Mouse (Mus musculus) cerebellum, postnatal 25 days (tissue): ENCODE data around the gene Gm8108.
"Not testable (repeated sequence)": the region's sequence is repeated elsewhere in the genome, so short reads cannot be mapped to it uniquely, and the experiment has no call there.

Source experiments
- DNase-seq, 2 experiments: peaks; one replicate each; pipeline ENCODE4 v3.0.0; 2021; ENCODE audit warnings: mixed read lengths in 2 of 2

Gm8108 gene

DNA sequence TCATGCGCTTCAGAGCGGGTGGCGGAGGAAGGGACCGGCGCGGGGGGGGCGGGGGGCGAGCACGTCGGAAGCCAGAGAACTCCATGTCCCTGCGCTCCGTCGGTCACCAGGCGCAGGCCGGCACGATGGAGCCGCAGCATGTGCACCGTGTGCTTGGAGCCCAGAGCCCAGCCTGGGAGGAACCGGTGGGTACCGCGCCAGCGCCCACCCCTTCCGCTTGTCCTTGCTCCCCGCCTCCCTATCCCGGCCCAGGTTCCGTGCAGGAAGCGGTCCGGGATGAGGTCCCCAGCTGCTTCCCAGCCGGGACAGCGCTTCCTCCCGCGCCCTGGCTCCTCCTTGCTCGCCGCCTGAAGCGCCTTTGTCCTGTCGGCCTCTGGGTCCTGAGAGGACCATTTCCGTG, at the start of gene Gm8108:
Gm8108 (plus strand) TSS at position 101 of the 400 bp plus-strand sequence.
- peak in 1 of 2 experiments; percentile 1 for DNase-seq

DNA sequence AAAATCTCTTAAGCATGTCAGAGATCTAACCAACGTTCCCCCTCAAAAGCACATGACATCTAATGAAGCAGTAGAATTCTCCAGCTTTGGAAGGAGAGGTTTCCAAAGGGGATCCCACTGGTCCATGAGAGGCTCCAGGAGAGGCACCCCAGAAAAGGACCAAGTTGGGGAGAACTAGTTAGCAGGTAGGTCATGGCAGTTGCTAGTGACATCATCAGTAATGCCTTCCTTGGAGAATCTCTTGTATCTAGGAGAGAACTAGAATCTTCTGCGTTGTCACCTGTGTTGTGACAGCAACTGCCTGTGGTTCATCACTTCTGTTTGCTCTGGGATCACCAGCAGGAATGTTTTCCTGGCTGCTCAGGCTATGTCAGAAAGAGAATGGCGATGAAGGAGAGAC, 26.5 kb upstream of the Gm8108 start, which contains the start of gene Gm3115:
Gm3115 (plus strand) TSS at position 301 of the 400 bp plus-strand sequence.
- DNase-seq: not testable (repeated sequence)

DNA sequence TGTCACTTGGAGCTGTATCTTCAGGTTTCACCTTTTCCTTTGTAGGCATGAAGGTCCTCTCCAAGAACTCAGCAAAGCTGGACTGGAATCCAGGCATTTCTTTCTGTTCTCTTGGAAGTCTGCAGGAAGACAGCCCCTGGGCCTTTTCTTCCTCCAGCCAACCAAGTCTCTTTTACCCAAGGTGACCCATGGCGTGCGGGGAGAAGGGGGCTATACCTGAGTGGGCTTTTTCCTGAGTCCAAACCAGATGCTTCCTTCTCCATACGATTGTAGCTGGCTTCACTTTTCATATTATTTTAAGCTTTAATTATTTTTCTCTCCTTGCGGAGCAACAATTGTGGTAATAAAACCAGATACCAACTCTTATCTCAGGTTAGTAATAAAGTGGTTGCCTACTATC, 31.3 kb downstream of the Gm8108 start:
- DNase-seq: not testable (repeated sequence)

DNA sequence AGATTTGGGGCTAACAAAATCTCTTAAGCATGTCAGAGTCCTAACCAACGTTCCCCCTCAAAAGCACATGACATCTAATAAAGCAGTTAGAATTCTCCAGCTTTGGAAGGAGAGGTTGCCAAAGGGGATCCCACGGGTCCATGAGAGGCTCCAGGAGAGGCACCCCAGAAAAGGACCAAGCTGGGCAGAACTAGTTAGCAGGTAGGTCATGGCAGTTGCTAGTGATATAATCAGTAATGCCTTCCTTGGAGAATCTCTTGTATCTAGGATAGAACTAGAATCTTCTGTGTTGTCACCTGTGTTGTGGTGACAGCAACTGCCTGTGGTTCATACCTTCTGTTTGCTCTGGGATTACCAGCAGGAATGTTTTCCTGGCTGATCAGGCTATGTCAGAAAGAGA, 54.4 kb downstream of the Gm8108 start, which contains the start of gene Gm3127:
Gm3127 (plus strand) TSS at position 301 of the 400 bp plus-strand sequence.
- not testable (repeated sequence) for DNase-seq

DNA sequence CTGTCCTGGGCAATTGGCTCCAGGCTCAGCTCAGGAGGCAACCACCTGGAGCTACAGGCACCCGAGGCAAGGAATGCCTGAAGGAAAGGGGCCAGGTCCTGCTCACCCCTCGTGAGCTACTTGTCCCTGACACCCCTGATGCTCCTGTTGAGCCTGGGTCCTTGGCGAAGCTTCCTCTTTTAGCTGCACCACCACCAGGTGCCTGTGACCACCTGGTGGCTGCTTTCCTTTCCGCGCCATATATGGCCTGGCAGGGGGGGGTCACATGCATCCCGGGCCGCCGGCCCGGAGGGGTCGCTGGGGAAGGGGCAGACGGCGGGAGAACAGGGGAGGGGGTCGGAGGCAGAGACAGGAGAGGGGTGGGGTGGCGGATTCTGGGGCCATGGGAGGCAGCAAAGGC, 71.7 kb downstream of the Gm8108 start:
- DNase-seq: peak in 1 of 2 experiments; percentile 4
